Mouse (Mus musculus): ENCODE measurements around the gene Atp2a2. TPM values are rescaled to one million over a fixed set of nuclear protein-coding genes. Genes with fewer than 3 reads are reported as not detected.

Atp2a2 gene
- polyA plus RNA-seq, 1 experiment, result 60.1 TPM

- no peak for TF ChIP-seq CTCF (IDR thresholded peaks at IDR 0.05; ENCODE audit: extremely low read depth, insufficient read length, insufficient replicate concordance, low read depth, low read length)
- Histone ChIP-seq H3K4me3 (ENCODE audit: low read depth, low read length) (no peak overlapping the region), H3K36me3 (ENCODE audit: control insufficient read depth, insufficient read depth, low read length) (peaks cover 78% of the 10 kb centered on the region), H3K27me3 (ENCODE audit: control insufficient read depth, insufficient read depth, low read length) (no peaks in the 10 kb centered on the region), H3K4me1 (ENCODE audit: control insufficient read depth, insufficient read depth, insufficient read length, low read length) (no peaks in the 10 kb centered on the region), H3K27ac (ENCODE audit: insufficient read depth, low read depth, low read length) (no peak overlapping the region)
- 82% methylated on average over 3 of the region's 3 CpGs for WGBS
Measured at GRCm38 (mm10) chr5:122455584-122455983, 46.4 kb downstream of the Atp2a2 start.

DNA sequence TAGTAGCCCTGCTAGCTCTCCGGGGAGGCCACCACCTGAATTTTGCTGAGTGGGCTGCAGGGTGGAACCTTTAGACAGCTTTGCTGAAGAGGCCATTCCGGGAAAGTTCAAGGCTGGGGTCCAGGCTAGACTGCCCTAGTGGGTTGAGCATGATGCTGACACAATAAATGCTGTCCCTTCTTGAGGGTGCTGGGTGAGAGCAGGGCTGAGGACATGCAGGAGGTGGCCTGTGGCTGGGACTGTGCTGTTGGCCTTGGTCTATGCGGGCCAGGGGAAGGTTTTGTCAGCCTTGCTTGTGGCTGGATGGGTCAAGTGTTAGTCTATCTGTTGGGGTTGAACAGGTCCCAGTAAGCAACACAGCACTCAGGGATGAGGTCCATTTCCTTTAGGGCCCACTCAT, 47.1 kb downstream of the Atp2a2 start:
- TF ChIP-seq POLR2A (IDR thresholded peaks at IDR 0.05; ENCODE audit: low read depth, low read length), result no peak
- TF ChIP-seq CTCF (IDR thresholded peaks at IDR 0.05; ENCODE audit: extremely low read depth, insufficient read length, insufficient replicate concordance, low read depth, low read length), result no peak
- 90% methylated on average over 3 of the region's 3 CpGs for WGBS
- Histone ChIP-seq H3K27ac (ENCODE audit: insufficient read depth, low read depth, low read length) (no peak overlapping the region), H3K4me1 (ENCODE audit: control insufficient read depth, insufficient read depth, insufficient read length, low read length) (no peaks in the 10 kb centered on the region), H3K27me3 (ENCODE audit: control insufficient read depth, insufficient read depth, low read length) (no peaks in the 10 kb centered on the region), H3K36me3 (ENCODE audit: control insufficient read depth, insufficient read depth, low read length) (peaks cover 71% of the 10 kb centered on the region), H3K4me3 (ENCODE audit: low read depth, low read length) (no peak overlapping the region)

DNA sequence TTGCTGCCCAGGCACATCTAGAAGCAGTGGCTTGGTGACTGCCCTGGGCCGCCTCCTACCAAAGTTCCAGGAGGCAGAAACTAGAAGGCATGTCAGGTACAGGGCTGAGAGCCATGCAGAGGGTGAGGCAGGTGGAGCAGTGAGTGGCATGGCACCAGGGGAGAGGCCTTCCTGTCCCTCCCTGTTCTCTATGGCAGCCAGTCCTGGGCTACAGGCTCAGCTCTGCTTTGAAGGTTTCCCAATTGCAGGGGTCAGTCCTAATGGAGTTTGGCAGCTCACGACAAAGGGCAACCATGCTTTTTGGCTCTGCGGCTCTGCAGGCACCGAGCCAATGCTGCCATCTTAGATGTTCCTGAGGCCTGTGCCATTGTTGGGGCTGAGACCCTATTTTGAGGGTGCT, 47.6 kb downstream of the Atp2a2 start:
- H3K27me3 ChIP-seq (ENCODE audit: control insufficient read depth, insufficient read depth, low read length), result no peaks in the 10 kb centered on the region
- WGBS, result 89% methylated on average over 4 of the region's 4 CpGs
- H3K36me3 ChIP-seq (ENCODE audit: control insufficient read depth, insufficient read depth, low read length), result peaks cover 67% of the 10 kb centered on the region
- no peaks in the 10 kb centered on the region for H3K4me1 ChIP-seq (ENCODE audit: control insufficient read depth, insufficient read depth, insufficient read length, low read length)
- TF ChIP-seq CTCF (IDR thresholded peaks at IDR 0.05; ENCODE audit: extremely low read depth, insufficient read length, insufficient replicate concordance, low read depth, low read length), result no peak
- TF ChIP-seq POLR2A (IDR thresholded peaks at IDR 0.05; ENCODE audit: low read depth, low read length), result no peak
- H3K4me3 ChIP-seq (ENCODE audit: low read depth, low read length), result no peak overlapping the region
- no peak overlapping the region for H3K27ac ChIP-seq (ENCODE audit: insufficient read depth, low read depth, low read length)

DNA sequence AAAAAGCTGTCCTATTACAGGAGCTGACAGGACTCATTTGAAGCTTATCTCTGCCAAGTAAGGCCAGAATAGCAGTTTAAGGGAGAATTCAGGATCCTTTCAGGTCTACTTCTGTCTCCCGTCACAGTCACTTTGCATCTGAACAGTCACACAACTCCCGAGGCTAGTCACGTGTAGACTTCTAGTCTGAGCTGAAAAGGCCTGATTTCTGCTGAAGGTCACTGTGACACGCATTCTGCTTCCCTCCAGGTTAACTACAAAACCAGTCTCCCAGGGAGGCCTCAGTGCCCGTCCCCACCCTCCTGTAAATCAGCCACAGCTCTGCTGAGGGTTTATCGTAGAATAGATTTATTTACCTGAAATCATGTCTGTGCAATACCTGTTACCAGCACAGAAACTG, 48.8 kb downstream of the Atp2a2 start:
- Histone ChIP-seq H3K36me3 (ENCODE audit: control insufficient read depth, insufficient read depth, low read length) (peaks cover 54% of the 10 kb centered on the region), H3K27ac (ENCODE audit: insufficient read depth, low read depth, low read length) (no peak overlapping the region), H3K27me3 (ENCODE audit: control insufficient read depth, insufficient read depth, low read length) (no peaks in the 10 kb centered on the region), H3K4me1 (ENCODE audit: control insufficient read depth, insufficient read depth, insufficient read length, low read length) (no peaks in the 10 kb centered on the region), H3K4me3 (ENCODE audit: low read depth, low read length) (no peak overlapping the region)
- TF ChIP-seq CTCF (IDR thresholded peaks at IDR 0.05; ENCODE audit: extremely low read depth, insufficient read length, insufficient replicate concordance, low read depth, low read length), result no peak
- no peak for TF ChIP-seq POLR2A (IDR thresholded peaks at IDR 0.05; ENCODE audit: low read depth, low read length)
- 81% methylated on average over 6 of the region's 6 CpGs for WGBS

- no peak overlapping the region for H3K27ac ChIP-seq (ENCODE audit: insufficient read depth, low read depth, low read length)
- H3K36me3 ChIP-seq (ENCODE audit: control insufficient read depth, insufficient read depth, low read length), result peaks cover 44% of the 10 kb centered on the region
- H3K27me3 ChIP-seq (ENCODE audit: control insufficient read depth, insufficient read depth, low read length), result no peaks in the 10 kb centered on the region
- TF ChIP-seq CTCF (IDR thresholded peaks at IDR 0.05; ENCODE audit: extremely low read depth, insufficient read length, insufficient replicate concordance, low read depth, low read length) (no peak), POLR2A (IDR thresholded peaks at IDR 0.05; ENCODE audit: low read depth, low read length) (no peak)
- no peak overlapping the region for H3K4me3 ChIP-seq (ENCODE audit: low read depth, low read length)
- 75% methylated on average over 7 of the region's 7 CpGs for WGBS
- H3K4me1 ChIP-seq (ENCODE audit: control insufficient read depth, insufficient read depth, insufficient read length, low read length), result no peaks in the 10 kb centered on the region
Measured at GRCm38 (mm10) chr5:122452194-122452593, 49.8 kb downstream of the Atp2a2 start.

- H3K27me3 ChIP-seq (ENCODE audit: control insufficient read depth, insufficient read depth, low read length), result no peaks in the 10 kb centered on the region
- H3K4me1 ChIP-seq (ENCODE audit: control insufficient read depth, insufficient read depth, insufficient read length, low read length), result no peaks in the 10 kb centered on the region
- peaks cover 38% of the 10 kb centered on the region for H3K36me3 ChIP-seq (ENCODE audit: control insufficient read depth, insufficient read depth, low read length)
- WGBS, result 68% methylated on average over 5 of the region's 5 CpGs
- TF ChIP-seq CTCF (IDR thresholded peaks at IDR 0.05; ENCODE audit: extremely low read depth, insufficient read length, insufficient replicate concordance, low read depth, low read length) (no peak), POLR2A (IDR thresholded peaks at IDR 0.05; ENCODE audit: low read depth, low read length) (no peak)
- no peak overlapping the region for H3K27ac ChIP-seq (ENCODE audit: insufficient read depth, low read depth, low read length)
- no peak overlapping the region for H3K4me3 ChIP-seq (ENCODE audit: low read depth, low read length)
Measured at GRCm38 (mm10) chr5:122451324-122451723, 50.7 kb downstream of the Atp2a2 start.

- no peak overlapping the region for H3K4me3 ChIP-seq (ENCODE audit: low read depth, low read length)
- no peaks in the 10 kb centered on the region for H3K4me1 ChIP-seq (ENCODE audit: control insufficient read depth, insufficient read depth, insufficient read length, low read length)
- H3K27ac ChIP-seq (ENCODE audit: insufficient read depth, low read depth, low read length), result no peak overlapping the region
- peaks cover 35% of the 10 kb centered on the region for H3K36me3 ChIP-seq (ENCODE audit: control insufficient read depth, insufficient read depth, low read length)
- TF ChIP-seq CTCF (IDR thresholded peaks at IDR 0.05; ENCODE audit: extremely low read depth, insufficient read length, insufficient replicate concordance, low read depth, low read length), result no peak
- no peak for TF ChIP-seq POLR2A (IDR thresholded peaks at IDR 0.05; ENCODE audit: low read depth, low read length)
- WGBS, result 61% methylated on average over 5 of the region's 5 CpGs
- no peaks in the 10 kb centered on the region for H3K27me3 ChIP-seq (ENCODE audit: control insufficient read depth, insufficient read depth, low read length)
Measured at GRCm38 (mm10) chr5:122450913-122451317, 51.1 kb downstream of the Atp2a2 start.

DNA sequence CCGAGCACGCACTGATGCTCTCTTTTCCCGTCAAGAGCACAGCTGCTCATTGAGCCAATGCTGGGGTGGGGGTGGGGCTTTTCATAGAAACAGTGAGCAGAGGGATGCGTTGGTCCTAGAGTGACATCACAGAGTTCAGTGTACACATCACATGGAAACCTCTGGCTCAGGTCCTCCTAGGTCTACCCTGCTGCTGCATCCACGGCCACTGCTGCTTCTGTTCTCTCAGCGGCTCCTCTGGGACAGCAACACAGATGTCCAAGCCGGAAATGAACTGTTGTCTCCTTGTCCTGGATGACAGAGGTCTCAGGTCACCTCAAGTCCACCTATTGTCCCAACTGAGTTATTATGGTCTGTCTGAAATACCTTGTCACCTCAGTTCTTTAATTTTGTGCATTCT, 52.1 kb downstream of the Atp2a2 start:
- peaks cover 31% of the 10 kb centered on the region for H3K36me3 ChIP-seq (ENCODE audit: control insufficient read depth, insufficient read depth, low read length)
- no peak for TF ChIP-seq CTCF (IDR thresholded peaks at IDR 0.05; ENCODE audit: extremely low read depth, insufficient read length, insufficient replicate concordance, low read depth, low read length)
- TF ChIP-seq POLR2A (IDR thresholded peaks at IDR 0.05; ENCODE audit: low read depth, low read length), result no peak
- WGBS, result 67% methylated on average over 7 of the region's 7 CpGs
- H3K4me1 ChIP-seq (ENCODE audit: control insufficient read depth, insufficient read depth, insufficient read length, low read length), result no peaks in the 10 kb centered on the region
- H3K4me3 ChIP-seq (ENCODE audit: low read depth, low read length), result no peak overlapping the region
- H3K27ac ChIP-seq (ENCODE audit: insufficient read depth, low read depth, low read length), result no peak overlapping the region
- H3K27me3 ChIP-seq (ENCODE audit: control insufficient read depth, insufficient read depth, low read length), result no peaks in the 10 kb centered on the region
